Mouse (Mus musculus): ENCODE results near the gene Gm10128. TPM values are rescaled to one million over a fixed set of nuclear protein-coding genes. Genes with fewer than 3 reads are reported as not detected.

The Gm10128 gene
- polyA plus RNA-seq (2017; shearing (Covaris generic)), result not detected

GRCm38 (mm10) chr14:7643872-7644271 is at the start of gene Gm10128:
Gene Gm10128 (minus strand): TSS chr14:7643972.

GRCm38 (mm10) chr14:7595492-7595891 is 48.3 kb downstream of the Gm10128 start, which contains the start of gene Gm10338:
Gene Gm10338 (minus strand): TSS chr14:7595592.

Other genes starting within 250 kb of the Gm10128 start
- under 1 TPM in 1 of 2 experiments, not detected in 1; 0.17 TPM for gene Gm3755, start 193.1 kb downstream of the Gm10128 start, polyA plus RNA-seq (2017; shearing (Covaris generic))
- 1 to 10 TPM; 1.7 to 6.4 TPM for gene Gm3752, start 160.2 kb downstream of the Gm10128 start, polyA plus RNA-seq (2017; shearing (Covaris generic))
- gene Gm3558, start 75.4 kb downstream of the Gm10128 start, polyA plus RNA-seq (2017; shearing (Covaris generic)), result 1 to 10 TPM in 1 of 2 experiments, under 1 TPM in 1; 0.47 to 1.2 TPM
- not detected for gene Gm10338, start 48.4 kb downstream of the Gm10128 start, polyA plus RNA-seq (2017; shearing (Covaris generic))
- gene Gm26661, start 147.6 kb upstream of the Gm10128 start, polyA plus RNA-seq (2017; shearing (Covaris generic)), result not detected
- gene Flnb, start 174.0 kb upstream of the Gm10128 start, polyA plus RNA-seq (2017; shearing (Covaris generic)), result 10 to 100 TPM in 1 of 2 experiments, 1 to 10 TPM in 1; 5.4 to 17.3 TPM

Measured in activated CD4-positive, CD25-positive, alpha-beta regulatory T cell (primary cell).